Mouse (Mus musculus): ENCODE data around the gene Arrdc5.
"Not testable (repeated sequence)": the region's sequence is repeated elsewhere in the genome, so short reads cannot be mapped to it uniquely, and the experiment has no call there.

Arrdc5 gene

DNA sequence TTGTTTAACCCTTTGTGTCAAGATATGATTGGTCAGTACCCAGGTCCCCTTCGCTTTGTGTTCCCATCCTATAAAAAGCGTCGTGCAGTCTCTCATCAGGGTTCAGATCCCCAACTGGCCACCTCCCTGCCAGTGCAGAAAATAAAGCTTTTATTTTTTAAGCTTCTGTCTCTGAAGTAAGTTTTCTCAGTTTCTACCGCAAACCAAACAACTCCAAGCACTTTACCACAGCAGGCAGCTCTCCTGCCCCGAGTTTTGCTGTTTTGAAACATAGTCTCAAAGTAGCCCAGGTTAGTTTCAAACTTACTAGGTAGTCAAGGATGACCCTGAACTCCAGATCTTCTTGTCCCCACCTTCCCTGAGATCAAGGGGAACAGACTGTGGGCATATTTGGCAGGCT lies 21.7 kb downstream of the Arrdc5 start:
- DNase-seq (ENCODE audit: low spot score in 2 of 2) = no peak

DNA sequence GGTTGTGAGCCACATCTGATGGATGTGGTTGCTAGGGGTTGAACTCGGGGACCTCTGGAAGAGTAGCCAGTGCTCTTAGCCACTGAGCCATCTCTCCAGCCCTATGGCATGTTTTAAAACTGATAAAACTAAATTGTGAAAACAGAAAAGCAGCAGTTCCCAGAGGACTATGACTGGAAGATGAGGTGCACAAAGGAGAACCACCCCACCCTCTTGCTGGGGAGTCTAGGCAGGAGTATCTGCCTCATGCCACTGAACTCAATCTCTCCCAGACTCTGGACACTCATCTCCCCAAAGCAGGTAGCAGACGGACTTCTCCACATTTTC lies 22.6 kb downstream of the Arrdc5 start:
- DNase-seq (ENCODE audit: low spot score in 2 of 2) = no peak

DNA sequence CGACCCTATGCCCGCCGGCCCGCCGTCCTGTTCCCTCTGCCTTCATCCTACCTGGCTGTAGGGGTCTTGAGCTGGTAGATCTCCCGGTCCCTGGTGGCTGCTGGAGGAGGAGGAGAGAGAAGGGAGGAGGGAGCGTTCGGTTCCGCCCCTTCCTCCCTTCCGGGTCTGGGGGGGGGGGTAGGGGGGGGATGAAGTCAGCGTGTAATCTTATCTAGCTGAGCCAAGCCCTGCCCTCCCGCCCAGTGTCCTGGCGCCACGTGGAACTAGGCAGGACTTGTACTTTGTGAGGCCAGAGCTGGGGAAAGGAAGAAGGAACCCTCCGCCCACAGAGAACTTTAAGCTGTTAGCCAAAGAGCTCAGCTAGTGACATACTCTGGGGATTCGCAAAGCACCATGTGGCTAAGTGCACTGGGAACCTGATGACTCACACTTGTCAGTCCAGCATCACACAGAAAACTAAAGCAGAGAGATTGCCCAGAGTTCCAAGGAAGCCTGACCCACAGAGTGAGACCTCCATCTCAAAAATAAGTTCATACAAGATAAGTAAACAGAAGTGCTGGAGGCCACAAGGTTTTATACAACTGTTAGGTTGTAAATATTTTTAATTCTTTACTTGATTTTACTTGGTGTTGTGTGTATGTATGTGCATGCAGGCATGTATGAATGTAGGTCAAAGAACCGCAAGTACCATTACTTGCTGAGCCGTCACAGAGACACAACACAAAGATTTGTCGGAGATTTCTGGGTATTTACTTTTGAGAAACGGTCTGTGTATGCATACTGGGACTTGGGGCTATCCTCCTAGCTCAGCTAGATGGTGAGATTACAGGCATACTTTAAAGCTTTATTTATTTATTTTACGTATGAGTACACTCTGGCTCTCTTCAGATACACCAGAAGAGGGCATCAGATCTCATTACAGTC lies 23.2 kb downstream of the Arrdc5 start, which contains the start of gene Ticam1:
Gene Ticam1, minus strand, starts transcription at position 144 of the 924 bp plus-strand sequence.
- peak; percentile 91 to 92 for DNase-seq (ENCODE audit: low spot score in 2 of 2)

DNA sequence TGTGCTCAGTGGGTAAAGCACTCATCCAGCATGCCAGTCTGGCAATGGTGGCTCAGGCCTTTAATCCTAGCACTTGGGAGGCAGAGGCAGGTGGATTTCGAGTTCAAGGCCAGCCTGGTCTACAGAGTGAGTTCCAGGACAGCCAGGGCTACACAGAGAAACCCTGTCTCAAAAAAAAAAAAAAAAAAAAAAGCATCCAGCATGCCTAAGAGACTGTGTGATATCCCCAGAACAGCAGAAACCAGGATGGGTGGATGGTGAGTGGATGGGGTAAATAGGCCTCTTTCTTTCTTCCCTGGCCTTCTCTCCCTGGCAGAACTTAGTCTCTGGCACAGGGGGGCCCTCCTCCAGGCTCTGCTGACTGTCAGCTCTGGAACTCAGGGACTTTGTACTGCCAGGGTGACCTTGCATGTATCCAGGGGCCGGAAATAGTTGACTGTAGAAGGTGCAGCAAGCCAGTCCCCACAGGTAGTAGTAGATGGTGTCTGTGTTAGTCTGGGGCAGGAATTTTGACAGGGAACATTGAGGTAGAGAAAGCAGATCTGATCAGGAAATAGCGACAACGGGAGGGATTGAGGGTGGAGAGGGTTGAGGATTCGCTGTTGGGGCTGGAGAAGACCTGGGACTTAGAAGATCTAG lies 24.1 kb downstream of the Arrdc5 start:
- no peak for DNase-seq (ENCODE audit: low spot score in 2 of 2)

DNA sequence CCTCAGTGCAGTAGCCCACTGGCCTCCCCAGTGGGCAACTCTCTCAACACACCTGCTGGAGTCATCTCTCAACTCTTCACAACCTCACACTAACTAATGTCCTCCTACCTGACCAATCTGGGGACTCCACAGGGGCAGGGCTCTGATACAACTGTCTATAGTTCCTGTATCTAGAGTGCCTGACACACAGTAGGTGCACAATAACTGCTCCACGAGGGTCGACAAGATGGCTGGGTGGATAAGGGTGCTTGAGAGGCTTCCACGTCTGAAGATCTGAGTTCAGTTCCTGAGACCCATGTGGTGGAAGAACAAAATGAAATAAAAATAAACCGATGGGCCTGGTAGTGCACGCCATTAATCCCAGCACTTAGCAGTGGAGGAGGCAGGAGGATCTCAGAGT lies 26.1 kb downstream of the Arrdc5 start:
- DNase-seq (ENCODE audit: low spot score in 2 of 2) = no peak

DNA sequence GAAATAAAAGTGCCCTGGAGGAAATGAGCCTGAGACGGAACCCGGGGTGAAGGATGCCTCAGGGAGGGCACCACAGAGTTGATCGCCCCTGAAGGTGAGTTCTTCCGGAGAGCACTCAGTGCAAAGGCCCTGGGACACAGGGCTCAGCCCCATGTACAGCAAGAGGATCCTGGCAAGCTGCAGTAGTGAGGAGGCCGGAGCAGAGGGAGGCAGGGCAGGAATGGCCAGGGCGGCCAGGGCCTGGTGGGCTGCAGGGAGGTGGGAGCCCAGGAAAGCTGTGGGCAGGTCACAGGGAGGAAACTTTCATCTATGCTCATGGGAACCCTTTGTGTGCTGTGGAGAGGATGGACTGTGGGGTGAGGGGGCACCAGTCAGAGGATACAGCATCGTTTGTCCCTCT lies 26.6 kb downstream of the Arrdc5 start:
- DNase-seq (ENCODE audit: low spot score in 2 of 2) = no peak

DNA sequence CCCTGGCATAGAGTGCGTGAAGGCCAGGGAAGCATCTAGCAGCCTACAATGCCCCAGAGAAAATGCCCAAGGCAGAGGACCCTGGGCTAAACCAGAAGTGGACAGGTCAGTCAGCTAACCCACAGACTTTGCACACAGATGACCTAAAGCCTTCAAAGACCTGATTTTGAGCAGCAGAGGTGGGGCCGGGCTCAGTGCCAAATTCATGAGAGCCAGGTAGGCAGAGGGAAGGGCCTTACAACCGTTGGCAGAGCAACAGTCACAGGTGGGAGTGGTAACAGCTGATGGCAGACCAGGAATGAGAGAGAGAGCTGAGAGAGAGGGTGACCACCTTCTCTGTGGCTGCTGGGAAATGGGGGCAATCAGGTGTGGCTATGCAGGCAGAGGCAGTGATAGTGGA lies 27.4 kb downstream of the Arrdc5 start:
- DNase-seq (ENCODE audit: low spot score in 2 of 2) = no peak

DNA sequence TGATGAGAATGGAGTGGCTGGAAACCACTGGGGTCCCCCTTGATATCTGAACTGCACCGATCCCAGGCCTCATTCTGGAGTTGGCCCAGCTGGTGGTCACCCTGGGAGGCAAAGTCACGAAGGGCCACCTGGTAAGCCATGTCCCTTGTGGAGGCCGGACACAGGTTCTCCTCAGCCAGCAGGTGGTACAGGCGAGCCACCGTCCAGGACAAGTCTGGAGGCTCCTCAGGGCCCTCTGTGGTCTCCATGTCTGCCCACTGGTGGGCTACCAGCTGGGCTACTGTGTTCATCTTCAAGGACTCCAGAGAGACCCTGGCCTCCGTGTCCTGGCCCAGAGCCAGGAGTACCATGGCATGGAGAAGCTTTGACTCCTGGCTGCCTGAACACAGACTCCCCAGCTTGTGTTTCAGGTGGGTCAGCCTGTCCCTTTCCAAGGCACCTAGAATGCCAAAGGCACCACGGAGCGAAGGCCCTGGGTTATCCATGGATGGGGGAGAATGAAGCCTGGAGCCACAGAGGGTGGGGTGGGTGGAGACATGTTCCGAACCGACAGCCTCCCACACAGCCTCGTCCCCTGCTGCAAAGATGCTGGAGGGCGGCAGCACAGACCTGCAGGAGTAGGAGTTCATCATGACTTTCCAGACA lies 28.4 kb downstream of the Arrdc5 start:
- no peak for DNase-seq (ENCODE audit: low spot score in 2 of 2)

DNA sequence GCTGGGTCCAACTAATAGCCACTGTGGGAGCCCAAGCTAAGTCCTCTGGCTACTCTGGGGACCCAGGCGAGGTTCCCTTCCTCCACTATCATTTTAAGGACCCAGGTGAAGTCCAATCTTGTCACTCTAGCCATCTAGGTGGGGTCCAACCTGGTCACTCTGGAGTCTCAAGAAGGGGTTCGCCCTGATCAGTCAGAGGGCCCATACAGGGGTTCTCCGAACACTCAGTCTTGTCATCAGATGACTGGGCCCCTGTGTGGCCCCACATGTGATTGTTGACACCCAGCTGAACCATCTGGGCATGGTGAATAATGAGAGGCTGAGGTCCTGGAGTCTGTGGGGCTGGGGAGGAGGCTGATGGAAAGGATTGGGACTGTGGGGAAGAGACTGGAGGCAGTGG lies 30.3 kb downstream of the Arrdc5 start:
- no peak for DNase-seq (ENCODE audit: low spot score in 2 of 2)

DNA sequence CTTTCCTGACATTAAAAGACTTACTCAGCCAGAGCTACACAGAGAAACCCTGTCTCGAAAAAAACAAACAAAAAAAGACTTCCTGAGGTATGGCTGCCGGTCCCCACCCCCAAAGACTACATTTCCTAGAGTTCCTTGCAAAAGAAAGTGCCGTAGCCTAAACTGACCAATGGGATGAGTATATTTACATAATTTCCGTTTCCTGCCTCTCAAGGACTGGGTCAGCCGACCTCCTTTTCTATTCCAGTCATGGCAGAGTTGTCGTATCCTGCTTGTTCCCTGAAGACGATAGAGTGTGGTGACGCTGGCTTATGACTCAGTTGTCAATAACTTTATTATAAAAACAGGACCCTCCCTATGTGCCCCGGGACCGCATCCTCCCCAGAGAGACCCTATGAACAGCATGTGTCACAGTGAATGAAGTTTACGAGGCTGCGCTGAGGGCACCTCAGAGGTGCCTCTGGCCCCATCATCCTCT lies 30.9 kb downstream of the Arrdc5 start:
- peak; percentile 78 to 82 for DNase-seq (ENCODE audit: low spot score in 2 of 2)

DNA sequence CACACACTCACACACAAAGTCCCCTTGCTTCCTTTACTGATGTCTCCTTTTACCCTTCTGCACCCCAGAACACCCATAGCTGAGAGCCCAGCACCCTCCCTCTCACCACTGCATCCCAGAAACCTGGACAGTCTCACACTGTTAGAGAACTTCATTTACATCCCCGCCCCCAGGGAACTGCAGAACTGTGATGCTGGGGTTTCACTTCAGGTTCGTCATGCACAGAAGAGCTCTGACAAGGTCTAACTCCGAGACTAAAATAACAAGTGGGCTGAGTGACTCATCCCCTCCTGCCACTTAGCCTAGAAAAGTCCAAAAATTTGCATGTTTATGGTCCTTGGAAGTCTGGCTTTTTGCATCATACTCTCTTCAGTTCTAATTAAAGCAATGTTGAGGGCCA lies 33.8 kb downstream of the Arrdc5 start:
- peak; percentile 90 to 91 for DNase-seq (ENCODE audit: low spot score in 2 of 2)

DNA sequence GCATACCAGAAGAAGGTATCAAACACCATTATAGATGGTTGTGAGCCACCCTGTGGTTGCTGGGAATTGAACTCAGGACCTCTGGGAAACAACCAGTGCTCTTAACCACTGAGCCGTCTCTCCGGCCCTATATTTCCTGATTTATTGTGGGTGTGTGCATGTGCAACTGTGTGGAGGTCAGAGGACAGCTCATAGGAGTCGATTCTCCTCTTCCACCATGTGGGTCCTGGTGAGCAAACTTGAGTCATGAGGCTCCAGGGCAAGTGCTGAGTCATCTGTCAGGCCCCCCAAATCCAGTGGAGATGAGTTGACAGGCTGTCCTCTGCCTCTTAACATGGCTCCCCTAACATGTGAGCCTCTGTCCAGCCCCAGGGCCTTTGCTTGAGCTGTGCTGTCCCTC lies 34.2 kb downstream of the Arrdc5 start:
- DNase-seq (ENCODE audit: low spot score in 2 of 2) = no peak

DNA sequence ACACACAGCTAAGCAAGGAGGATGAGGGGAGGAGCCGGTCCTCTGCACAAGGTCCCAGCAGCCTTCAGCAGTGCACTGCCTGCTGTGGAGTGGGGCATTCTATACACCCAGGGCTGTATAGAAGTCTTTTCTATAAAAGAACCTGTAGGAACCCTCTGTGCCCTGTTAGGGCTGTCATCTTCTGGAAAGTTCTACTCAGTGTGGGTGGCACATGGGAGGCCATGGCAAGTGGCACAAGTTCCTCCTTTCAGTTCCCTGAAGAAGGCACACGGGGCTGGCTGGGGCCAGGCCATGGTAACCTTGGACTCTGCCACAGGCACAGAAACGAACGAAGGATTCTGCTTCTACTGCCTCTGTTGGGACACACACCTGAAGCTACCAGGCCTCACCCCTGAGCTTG lies 35.1 kb downstream of the Arrdc5 start:
- peak; percentile 79 to 82 for DNase-seq (ENCODE audit: low spot score in 2 of 2)

DNA sequence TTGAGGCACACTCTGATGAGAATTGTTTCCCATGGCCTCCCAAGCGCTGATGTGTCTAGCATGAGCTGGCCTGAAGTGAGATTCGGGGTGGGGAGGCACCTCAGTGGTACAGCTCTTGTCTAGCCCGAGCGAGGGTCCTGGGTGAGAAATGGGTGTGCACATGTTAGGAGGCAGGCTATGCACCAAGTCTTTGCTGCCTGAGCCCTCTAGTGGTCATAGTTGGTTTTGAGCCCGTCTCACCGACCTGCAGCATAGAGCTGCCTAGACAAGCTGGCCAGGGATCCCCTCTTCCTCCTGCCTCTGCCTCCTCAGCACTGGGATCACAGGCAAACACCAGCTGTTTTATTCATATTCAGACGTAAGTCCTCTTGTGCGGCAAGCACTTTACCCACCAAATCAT lies 36.1 kb downstream of the Arrdc5 start:
- peak; percentile 78 to 80 for DNase-seq (ENCODE audit: low spot score in 2 of 2)

DNA sequence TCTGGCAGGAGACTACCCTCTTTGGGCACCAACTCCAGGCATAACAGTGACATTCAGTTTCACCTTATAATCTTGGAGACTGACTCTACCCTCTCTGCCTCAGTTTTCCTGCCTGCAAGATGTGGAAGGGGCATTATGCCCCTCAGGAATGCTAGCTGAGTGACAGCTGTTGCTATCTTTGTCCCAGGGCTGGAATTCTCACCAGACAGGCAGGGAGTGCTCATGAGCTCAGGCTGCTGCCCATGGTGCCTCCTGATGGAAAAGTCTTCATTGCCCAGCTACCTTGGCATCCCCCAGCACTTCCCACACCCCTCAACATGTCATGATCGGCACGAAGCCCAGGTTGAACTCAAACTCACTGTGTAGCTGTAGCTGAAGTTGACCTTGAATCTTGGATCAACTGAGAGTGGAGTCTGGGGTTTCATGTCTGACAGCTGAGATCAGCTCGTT lies 37.4 kb downstream of the Arrdc5 start:
- no peak for DNase-seq (ENCODE audit: low spot score in 2 of 2)

DNA sequence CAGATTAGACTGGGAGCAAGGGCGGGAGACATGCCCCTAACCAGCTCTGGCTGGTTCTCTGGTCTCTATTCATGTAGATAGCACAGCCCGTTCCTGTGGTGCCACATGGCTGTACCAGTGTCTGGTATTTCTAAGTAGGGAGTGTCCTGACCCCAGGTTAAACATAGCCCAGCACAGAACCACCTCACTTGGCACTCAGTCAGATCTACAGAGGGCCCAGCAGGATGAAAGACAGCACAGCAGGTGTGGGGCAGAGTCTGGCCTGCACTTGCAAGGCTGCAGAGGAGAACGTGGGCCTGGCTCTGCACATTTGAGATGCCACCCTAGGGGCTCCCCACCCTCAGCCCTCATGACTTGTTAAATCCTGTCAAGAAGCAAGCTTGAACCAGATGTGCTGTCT lies 38.9 kb downstream of the Arrdc5 start:
- DNase-seq (ENCODE audit: low spot score in 2 of 2) = no peak

DNA sequence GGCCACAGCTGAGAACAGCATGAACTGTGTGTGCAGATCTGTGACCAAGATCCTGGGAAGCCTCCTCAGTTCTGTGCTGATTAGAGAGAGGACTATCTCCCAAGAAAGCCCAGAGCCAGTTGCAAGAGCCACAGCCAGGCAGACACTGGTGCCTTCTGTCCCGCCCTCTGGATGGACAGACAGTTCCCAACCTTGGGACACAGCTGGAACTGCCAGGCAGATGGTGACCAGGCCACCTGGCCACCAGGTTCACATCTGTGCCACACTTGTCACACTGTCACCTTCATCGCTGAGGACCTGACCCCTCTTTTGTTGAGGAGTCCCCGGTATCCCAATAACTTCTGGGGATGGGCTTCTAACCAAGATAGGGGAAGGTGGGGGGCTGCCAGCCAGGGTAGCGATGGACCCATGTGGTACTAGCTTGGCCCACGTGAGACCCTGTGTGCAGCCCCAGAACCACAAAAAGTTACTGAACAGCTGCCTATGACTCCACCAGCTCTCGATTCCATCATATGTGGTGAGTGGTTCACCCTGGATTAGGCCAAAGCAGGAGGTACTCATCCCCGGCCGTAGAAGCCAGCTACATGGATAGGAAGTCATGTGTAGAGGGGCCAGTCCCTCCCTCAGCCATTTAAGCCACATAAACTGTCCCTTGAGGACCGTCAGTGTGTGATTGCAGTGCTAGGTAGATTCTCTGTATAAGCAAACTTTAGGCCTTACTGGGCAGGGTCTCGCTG lies 40.6 kb downstream of the Arrdc5 start:
- no peak for DNase-seq (ENCODE audit: low spot score in 2 of 2)

DNA sequence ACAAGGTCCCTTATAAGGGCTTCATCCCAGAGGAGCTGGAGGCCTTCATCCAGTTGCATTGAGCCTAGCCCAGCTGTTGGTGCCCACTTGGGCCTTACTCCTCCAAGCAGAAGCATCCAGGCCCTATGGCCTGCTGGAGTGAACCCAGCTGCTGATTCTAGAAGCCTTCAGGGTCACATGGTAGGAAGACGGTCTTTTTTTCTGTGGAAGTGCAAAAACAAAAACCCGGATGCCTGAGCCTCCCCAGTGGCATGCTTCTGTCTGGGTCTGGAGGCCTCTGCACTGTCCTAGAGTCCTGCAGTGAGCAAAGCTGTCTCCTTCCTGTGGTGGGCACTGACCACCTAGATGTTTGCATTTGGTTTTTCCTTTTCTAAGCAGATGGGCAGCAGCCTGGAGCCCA lies 41.3 kb downstream of the Arrdc5 start:
- not testable (repeated sequence) for DNase-seq (ENCODE audit: low spot score in 2 of 2)

DNA sequence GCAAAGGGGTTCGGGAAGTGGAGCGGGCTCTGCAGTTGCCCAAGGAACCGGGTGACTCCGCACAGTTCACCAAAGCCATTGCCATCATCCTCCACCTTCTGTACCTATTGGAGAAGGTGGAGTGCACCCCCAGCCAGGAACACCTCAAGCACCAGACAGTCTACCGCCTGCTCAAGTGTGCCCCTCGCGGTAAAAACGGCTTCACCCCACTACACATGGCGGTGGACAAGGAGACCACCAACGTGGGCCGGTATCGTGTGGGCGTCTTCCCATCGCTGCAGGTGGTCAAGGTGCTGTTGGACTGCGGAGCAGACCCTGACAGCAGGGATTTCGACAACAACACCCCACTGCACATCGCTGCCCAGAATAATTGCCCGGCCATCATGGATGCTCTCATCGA lies 41.8 kb downstream of the Arrdc5 start:
- not testable (repeated sequence) for DNase-seq (ENCODE audit: low spot score in 2 of 2)

DNA sequence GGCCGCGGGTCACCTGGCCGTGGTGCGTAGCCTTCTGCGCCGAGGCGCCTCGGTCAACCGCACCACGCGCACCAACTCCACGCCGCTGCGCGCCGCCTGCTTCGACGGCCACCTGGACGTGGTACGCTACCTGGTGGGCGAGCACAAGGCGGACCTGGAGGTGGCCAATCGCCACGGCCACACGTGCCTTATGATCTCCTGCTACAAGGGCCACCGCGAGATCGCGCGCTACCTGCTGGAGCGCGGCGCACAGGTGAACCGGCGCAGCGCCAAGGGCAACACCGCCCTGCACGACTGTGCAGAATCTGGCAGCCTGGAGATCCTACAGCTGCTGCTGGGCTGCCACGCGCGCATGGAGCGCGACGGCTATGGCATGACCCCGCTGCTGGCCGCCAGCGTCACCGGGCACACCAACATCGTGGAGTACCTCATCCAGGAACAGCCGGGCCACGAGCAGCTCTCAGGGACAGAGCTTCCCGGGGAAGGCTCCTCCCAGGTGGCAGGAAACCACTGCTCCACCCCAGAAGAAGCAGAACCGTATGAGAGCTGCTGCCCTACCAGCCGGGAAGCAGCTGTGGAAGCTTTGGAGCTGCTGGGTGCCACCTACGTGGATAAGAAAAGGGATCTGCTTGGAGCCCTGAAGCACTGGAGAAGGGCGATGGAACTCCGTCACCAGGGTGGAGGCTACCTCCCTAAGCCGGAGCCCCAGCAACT lies 42.7 kb downstream of the Arrdc5 start:
- DNase-seq (ENCODE audit: low spot score in 2 of 2) = no peak

DNA sequence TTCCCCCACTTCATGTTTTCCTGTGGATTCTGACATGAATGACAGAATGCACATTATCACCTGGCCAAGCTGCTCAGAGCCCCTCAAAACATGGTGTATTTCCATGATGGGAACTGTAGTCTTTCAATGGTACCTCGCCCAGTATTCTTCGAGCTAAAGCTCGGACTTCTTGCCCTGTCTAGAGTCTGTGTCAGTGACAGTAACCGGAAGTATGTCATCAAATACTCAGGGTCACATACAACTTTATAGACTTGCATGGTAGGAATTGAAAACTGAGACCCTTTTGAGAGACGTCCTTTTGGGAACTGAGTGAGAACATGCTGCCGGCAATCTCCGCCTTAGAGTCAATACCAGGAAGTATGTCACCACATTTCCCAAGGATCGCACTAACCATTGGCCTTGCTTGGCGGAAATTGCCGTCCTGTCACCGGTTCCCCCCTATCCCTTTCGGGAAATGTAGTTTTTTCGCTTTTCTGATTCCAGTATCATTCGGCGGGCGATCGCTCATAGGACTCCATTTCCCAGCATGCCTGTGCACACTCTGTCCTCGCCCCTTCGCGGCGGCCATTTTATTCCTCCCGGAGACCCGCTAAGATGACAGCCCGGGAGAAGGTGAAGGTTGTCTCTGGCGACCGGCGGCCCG lies 43.7 kb downstream of the Arrdc5 start, which contains the start of gene Fem1a:
Gene Fem1a, plus strand, starts transcription at position 572 of the 643 bp plus-strand sequence.
- DNase-seq (ENCODE audit: low spot score in 2 of 2) = peak; percentile 97

Data from spleen, postnatal 36 days (tissue).